Mouse (Mus musculus) heart, embryonic 12.5 days (tissue): ENCODE data around the gene Psmb6. TPM values are rescaled to one million over a fixed set of nuclear protein-coding genes. Genes with fewer than 3 reads are reported as not detected.
A peak's percentile ranks its signal among the peaks of the same experiment; 100 is the strongest.

Experiments
- ATAC-seq: fragments of 200-750 bp; cut with Nextera tagmentation; 2 replicates; pipeline ENCODE4 v1.8.0; 2017; ENCODE audit warnings: moderate TSS enrichment, moderate library complexity; ENCODE audit not compliant: insufficient number of reproducible peaks, low FRiP score
- H3K27ac ChIP-seq: fragments of 300-500 bp; sonication (generic); 2 replicates; pipeline ENCODE4 v1.5.1; 2016; ENCODE audit warnings: mild to moderate bottlenecking, moderate library complexity; ENCODE audit not compliant: poor library complexity, severe bottlenecking
- H3K27me3 ChIP-seq: fragments of 300-500 bp; sonication (generic); replicated peaks from 2 replicates; pipeline ENCODE4 v1.6.1; 2016; ENCODE audit warnings: mild to moderate bottlenecking, moderate library complexity
- H3K36me3 ChIP-seq: fragments of 300-500 bp; sonication (generic); 2 replicates; pipeline ENCODE4 v1.6.1; 2016; ENCODE audit warnings: mild to moderate bottlenecking, moderate library complexity
- H3K4me1 ChIP-seq: fragments of 300-500 bp; sonication (generic); replicated peaks from 2 replicates; pipeline ENCODE4 v1.6.1; 2016; ENCODE audit warnings: mild to moderate bottlenecking
- H3K4me2 ChIP-seq: fragments of 300-500 bp; sonication (generic); 2 replicates; pipeline ENCODE4 v1.6.1; 2016; ENCODE audit warnings: mild to moderate bottlenecking, moderate library complexity
- H3K4me3 ChIP-seq: fragments of 300-500 bp; sonication (generic); 2 replicates; pipeline ENCODE4 v1.5.1; 2016; ENCODE audit warnings: mild to moderate bottlenecking
- H3K9ac ChIP-seq: fragments of 300-500 bp; sonication (generic); 2 replicates; pipeline ENCODE4 v1.6.1; 2016; ENCODE audit warnings: mild to moderate bottlenecking, moderate library complexity
- H3K9me3 ChIP-seq: fragments of 300-500 bp; sonication (generic); replicated peaks from 2 replicates; pipeline ENCODE4 v1.6.1; 2016; ENCODE audit warnings: mild to moderate bottlenecking, moderate library complexity
- WGBS: fragments of 180-500 bp; shearing (Covaris S2); methylation state at CpG from one replicate; pipeline ENCODE4 v1.1.7; 2016; 5-methylcytosine and 5-hydroxymethylcytosine counted together
- polyA plus RNA-seq: library from polyadenylated mRNA; unstranded; fragments of >200 nt; fragmentation: Nextera tagmentation; extraction: Ambion mirVana; gene quantifications from 2 replicates; pipeline ENCODE4 v1.2.1, GENCODE M21; 2016

Psmb6 gene
- 575 and 577 TPM in 2 replicates for polyA plus RNA-seq

GRCm38 (mm10) chr11:70525184-70525678, at the start of gene Psmb6:
TSS of gene Psmb6 (plus strand) at chr11:70525367.
- ATAC-seq, result peak; percentile 95
- Histone ChIP-seq H3K4me1 (peaks cover 13% of the 10 kb centered on the region), H3K9ac (peak within 1 kb of the TSS; percentile 82), H3K4me2 (peak within 1 kb of the TSS; percentile 71), H3K36me3 (peaks cover 30% of the 10 kb centered on the region), H3K27ac (peak within 1 kb of the TSS; percentile 70), H3K4me3 (peak within 1 kb of the TSS; percentile 85), H3K27me3 (no peaks in the 10 kb centered on the region), H3K9me3 (no peaks in the 10 kb centered on the region)
- under 1% methylated on average over 25 of the region's 26 CpGs for WGBS

- Histone ChIP-seq H3K9me3 (no peaks in the 10 kb centered on the region), H3K9ac (no peak overlapping the region), H3K27me3 (no peaks in the 10 kb centered on the region), H3K4me3 (no peak overlapping the region), H3K36me3 (no peaks in the 10 kb centered on the region), H3K27ac (no peak overlapping the region), H3K4me2 (no peak overlapping the region), H3K4me1 (no peaks in the 10 kb centered on the region)
- 47% methylated on average over 2 of the region's 2 CpGs for WGBS
- ATAC-seq, result no peak
These were observed 39.7 kb upstream of the Psmb6 start for GRCm38 (mm10) chr11:70485498-70485897.

- Histone ChIP-seq H3K36me3 (no peaks in the 10 kb centered on the region), H3K4me3 (no peak overlapping the region), H3K4me1 (no peaks in the 10 kb centered on the region), H3K27ac (no peak overlapping the region), H3K9me3 (no peaks in the 10 kb centered on the region), H3K4me2 (no peak overlapping the region), H3K9ac (no peak overlapping the region), H3K27me3 (no peaks in the 10 kb centered on the region)
- 25% methylated on average over 4 of the region's 4 CpGs for WGBS
- ATAC-seq, result no peak
These were observed 37.4 kb upstream of the Psmb6 start for GRCm38 (mm10) chr11:70487816-70488215.

- no peak overlapping the region for H3K4me3 ChIP-seq
- H3K27ac ChIP-seq, result no peak overlapping the region
- 84% methylated on average over 3 of the region's 3 CpGs for WGBS
- H3K4me2 ChIP-seq, result no peak overlapping the region
- no peaks in the 10 kb centered on the region for H3K36me3 ChIP-seq
- H3K9me3 ChIP-seq, result no peaks in the 10 kb centered on the region
- no peaks in the 10 kb centered on the region for H3K4me1 ChIP-seq
- ATAC-seq, result no peak
- no peak overlapping the region for H3K9ac ChIP-seq
- no peaks in the 10 kb centered on the region for H3K27me3 ChIP-seq
These were observed 36.0 kb upstream of the Psmb6 start for GRCm38 (mm10) chr11:70489138-70489537.

GRCm38 (mm10) chr11:70489684-70490083, 35.5 kb upstream of the Psmb6 start:
- Histone ChIP-seq H3K27me3 (no peaks in the 10 kb centered on the region), H3K27ac (no peak overlapping the region), H3K4me1 (no peaks in the 10 kb centered on the region), H3K9me3 (no peaks in the 10 kb centered on the region), H3K4me3 (no peak overlapping the region), H3K36me3 (no peaks in the 10 kb centered on the region), H3K9ac (no peak overlapping the region), H3K4me2 (no peak overlapping the region)
- whole genome bisulfite sequencing, result 83% methylated on average over 6 of the region's 6 CpGs
- ATAC-seq, result no peak

- no peaks in the 10 kb centered on the region for H3K36me3 ChIP-seq
- peaks cover 4% of the 10 kb centered on the region; the same call in 1 of the 2 replicates for H3K27me3 ChIP-seq
- H3K4me3 ChIP-seq, result no peak overlapping the region
- H3K9ac ChIP-seq, result no peak overlapping the region
- no peaks in the 10 kb centered on the region for H3K4me1 ChIP-seq
- 67% methylated on average over 14 of the region's 14 CpGs for WGBS
- H3K9me3 ChIP-seq, result no peaks in the 10 kb centered on the region
- no peak overlapping the region for H3K4me2 ChIP-seq
- no peak overlapping the region for H3K27ac ChIP-seq
- ATAC-seq, result no peak
These were observed 25.3 kb upstream of the Psmb6 start for GRCm38 (mm10) chr11:70499566-70500475.

- Histone ChIP-seq H3K4me3 (no peak overlapping the region), H3K9me3 (no peaks in the 10 kb centered on the region), H3K9ac (no peak overlapping the region), H3K36me3 (no peaks in the 10 kb centered on the region), H3K4me2 (no peak overlapping the region), H3K27me3 (peaks cover 7% of the 10 kb centered on the region; the same call in 1 of the 2 replicates), H3K27ac (no peak overlapping the region), H3K4me1 (0 out of 2 replicates have a peak, but pooled peaks cover 4% of the 10 kb centered on the region)
- WGBS, result 84% methylated on average over 1 of the region's 1 CpGs
- ATAC-seq, result no peak
These were observed 24.7 kb upstream of the Psmb6 start for GRCm38 (mm10) chr11:70500476-70500812.

GRCm38 (mm10) chr11:70502018-70502417, 23.1 kb upstream of the Psmb6 start:
- 55% methylated on average over 3 of the region's 3 CpGs for WGBS

GRCm38 (mm10) chr11:70504970-70505369, 20.2 kb upstream of the Psmb6 start, which contains the start of gene Tm4sf5:
TSS of gene Tm4sf5 (plus strand) at chr11:70505244.
- WGBS, result 46% methylated on average over 9 of the region's 9 CpGs
- H3K27ac ChIP-seq, result no peak within 1 kb of the TSS
- no peak for ATAC-seq

More at GRCm38 (mm10) chr11:70502018-70502417, 23.1 kb upstream of the Psmb6 start:
- no peak overlapping the region for H3K4me2 ChIP-seq
- 0 out of 2 replicates have a peak, but pooled peaks cover 4% of the 10 kb centered on the region for H3K4me1 ChIP-seq
- H3K36me3 ChIP-seq, result no peaks in the 10 kb centered on the region
- H3K4me3 ChIP-seq, result no peak overlapping the region
- H3K9me3 ChIP-seq, result no peaks in the 10 kb centered on the region
- no peak overlapping the region for H3K9ac ChIP-seq
- ATAC-seq, result no peak
- no peak overlapping the region for H3K27ac ChIP-seq
- H3K27me3 ChIP-seq, result peaks cover 8% of the 10 kb centered on the region; the same call in 1 of the 2 replicates

GRCm38 (mm10) chr11:70506385-70506784, 18.8 kb upstream of the Psmb6 start:
- Histone ChIP-seq H3K9ac (no peak overlapping the region), H3K9me3 (no peaks in the 10 kb centered on the region), H3K27me3 (peaks cover 33% of the 10 kb centered on the region), H3K4me1 (0 out of 2 replicates have a peak, but pooled peaks cover 4% of the 10 kb centered on the region), H3K27ac (no peak overlapping the region), H3K4me2 (no peak overlapping the region; the same call in 1 of the 2 replicates), H3K4me3 (no peak overlapping the region), H3K36me3 (no peaks in the 10 kb centered on the region)
- 17% methylated on average over 4 of the region's 4 CpGs for WGBS
- no peak for ATAC-seq

More at GRCm38 (mm10) chr11:70504970-70505369, 20.2 kb upstream of the Psmb6 start, which contains the start of gene Tm4sf5:
- Histone ChIP-seq H3K9ac (peak within 1 kb of the TSS; percentile 38; the same call in 1 of the 2 replicates), H3K36me3 (no peaks in the 10 kb centered on the region), H3K4me2 (no peak within 1 kb of the TSS), H3K27me3 (peaks cover 27% of the 10 kb centered on the region), H3K9me3 (no peaks in the 10 kb centered on the region), H3K4me3 (no peak within 1 kb of the TSS), H3K4me1 (0 out of 2 replicates have a peak, but pooled peaks cover 4% of the 10 kb centered on the region)

GRCm38 (mm10) chr11:70506962-70507515, 18.1 kb upstream of the Psmb6 start:
- H3K9me3 ChIP-seq, result no peaks in the 10 kb centered on the region
- no peak for ATAC-seq
- 62% methylated on average over 7 of the region's 7 CpGs for WGBS

More at GRCm38 (mm10) chr11:70506962-70507515, 18.1 kb upstream of the Psmb6 start:
- Histone ChIP-seq H3K36me3 (no peaks in the 10 kb centered on the region), H3K9ac (no peak overlapping the region), H3K4me1 (0 out of 2 replicates have a peak, but pooled peaks cover 4% of the 10 kb centered on the region), H3K4me3 (no peak overlapping the region), H3K4me2 (no peak overlapping the region), H3K27ac (no peak overlapping the region), H3K27me3 (peaks cover 33% of the 10 kb centered on the region)
